Mouse (Mus musculus): ENCODE data around the gene Kctd6.
A peak's percentile ranks its signal among the peaks of the same experiment; 100 is the strongest.

The Kctd6 gene

DNA sequence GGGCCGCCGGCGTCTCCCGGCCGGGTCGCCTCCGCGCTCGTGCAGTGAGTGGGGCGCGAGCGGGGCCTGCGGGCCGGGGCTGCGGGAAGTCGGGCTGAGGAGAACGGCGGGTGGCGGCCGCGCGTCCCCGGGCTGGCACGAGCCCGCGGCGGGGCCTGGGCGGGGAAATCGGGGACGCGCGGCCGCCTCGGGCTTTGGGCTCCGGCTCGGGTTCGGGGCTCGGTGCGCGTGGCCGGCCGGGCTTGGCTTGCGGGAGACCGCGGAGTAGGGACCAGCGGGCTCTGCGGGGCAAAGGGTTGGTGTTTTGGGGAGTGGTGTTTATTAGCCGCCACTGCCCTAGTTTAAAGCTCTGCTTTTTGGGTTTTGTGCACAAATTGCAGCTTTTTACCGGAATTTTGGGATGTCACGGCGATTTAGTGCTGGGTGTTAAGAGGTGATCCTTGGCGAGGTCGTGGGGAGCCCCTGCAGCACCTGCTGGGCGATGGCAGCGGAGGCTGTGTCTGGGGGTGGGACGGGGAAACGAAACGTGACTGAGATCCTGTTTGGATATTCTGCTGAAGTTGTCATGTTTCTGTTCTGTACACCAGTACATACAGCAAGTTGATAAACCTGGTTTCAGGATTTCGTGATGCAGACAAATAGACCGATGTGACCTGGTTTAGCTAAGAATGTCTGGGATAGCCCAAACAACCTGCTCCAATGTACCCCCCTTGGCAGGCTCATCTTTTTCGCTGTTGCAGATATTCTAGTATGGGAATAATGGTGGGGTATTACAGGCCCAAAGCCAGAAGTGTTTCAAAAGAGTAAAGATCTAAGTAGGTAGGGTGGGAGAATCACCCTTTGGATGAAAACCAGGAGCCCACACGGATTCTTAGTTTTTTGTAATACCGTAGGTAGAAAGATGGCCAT is 613 bp downstream of the Kctd6 start:
- peak; percentile 67 to 71 for DNase-seq (ENCODE audit: low spot score in 2 of 2)

DNA sequence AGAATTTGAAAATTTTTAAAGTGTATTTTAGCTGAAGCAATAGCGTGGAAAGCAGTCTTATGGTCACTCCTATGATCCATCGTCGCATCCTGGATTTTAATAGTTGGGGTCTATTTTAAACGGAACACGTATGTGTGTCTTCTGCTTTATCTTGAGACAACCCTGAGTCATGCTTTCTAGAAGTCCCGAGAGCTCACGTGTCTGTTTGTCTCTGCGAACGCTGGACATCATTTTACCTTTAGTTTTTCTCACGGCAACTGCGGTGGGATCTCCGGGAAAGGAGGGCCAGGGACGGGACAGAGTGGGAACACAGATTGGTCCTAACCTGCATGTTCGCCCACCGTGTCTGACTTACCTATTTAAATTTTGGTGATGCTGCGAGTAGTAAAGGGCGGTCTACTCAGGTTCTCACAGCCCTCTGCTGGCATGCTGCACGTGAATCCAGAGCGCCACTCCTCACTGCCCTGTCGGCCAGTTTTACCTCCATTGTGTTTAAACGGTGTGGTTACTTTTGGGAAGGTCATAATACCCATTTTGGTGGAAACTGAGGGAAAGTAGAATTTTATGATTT is 1.4 kb downstream of the Kctd6 start:
- DNase-seq (ENCODE audit: low spot score in 2 of 2): peak; percentile 33 to 35

DNA sequence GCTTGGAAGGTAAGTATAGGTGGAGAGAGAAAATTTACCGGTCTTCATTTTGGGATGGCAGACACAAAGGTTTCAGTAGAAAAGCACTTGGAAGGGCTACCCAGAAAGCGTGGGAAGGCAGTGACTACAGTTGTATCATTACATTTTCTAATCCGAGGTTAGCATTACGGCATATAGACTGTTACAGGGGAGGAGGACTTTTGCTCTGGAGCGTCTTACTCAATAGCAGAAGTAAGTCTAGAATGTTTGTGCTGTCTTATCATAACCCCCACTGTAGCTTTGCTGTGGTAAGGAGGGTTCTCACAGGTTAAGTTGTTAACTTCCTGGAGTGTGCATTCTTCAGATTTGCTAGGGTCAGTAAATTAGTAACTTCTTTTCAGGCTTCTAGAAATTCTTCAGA is 2.2 kb downstream of the Kctd6 start:
- DNase-seq (ENCODE audit: low spot score in 2 of 2): no peak

DNA sequence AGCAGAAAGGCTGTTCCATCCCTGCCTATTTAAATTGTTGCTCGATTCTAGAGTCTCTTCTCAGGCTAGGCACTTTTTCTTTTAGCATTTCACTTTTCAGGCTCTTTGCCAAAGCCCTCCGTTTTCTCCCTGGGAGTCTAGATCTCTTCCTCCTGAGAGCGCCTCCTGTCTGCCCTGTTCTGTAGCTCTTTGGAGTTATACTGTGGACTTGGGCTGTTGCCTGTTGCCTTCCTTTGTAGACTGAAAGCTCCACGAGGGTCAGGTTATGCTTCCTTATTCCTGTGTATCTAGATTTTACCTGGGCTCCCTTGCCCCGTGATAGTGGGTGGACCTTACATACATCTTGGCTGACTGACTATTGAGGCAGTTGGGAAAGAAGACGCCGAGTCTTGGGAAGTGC is 4.3 kb downstream of the Kctd6 start:
- DNase-seq (ENCODE audit: low spot score in 2 of 2): no peak

- DNase-seq (ENCODE audit: low spot score in 2 of 2): peak in 1 of 2 experiments; percentile 28
Observed at GRCm38 (mm10) chr14:8218730-8219380, 4.9 kb downstream of the Kctd6 start.

DNA sequence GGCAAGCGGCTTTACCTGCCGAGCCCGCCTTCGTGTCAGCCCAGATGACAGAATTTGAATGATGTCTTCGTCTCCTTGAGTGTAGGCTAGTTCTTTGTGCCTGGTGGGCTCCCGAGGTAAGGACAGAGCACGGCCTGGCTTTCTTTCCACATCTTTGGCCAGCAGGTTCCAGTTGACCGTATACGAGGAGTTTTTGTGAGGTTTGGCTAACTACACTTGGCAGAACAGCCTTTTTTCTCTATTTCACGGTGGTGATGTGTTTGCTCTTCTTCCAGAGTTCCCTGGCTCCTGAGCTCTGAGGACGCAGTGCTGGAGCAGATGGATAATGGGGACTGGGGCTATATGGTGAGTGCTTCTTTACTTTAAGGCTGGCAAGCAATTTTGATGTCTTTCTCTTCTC is 5.9 kb downstream of the Kctd6 start:
- DNase-seq (ENCODE audit: low spot score in 2 of 2): no peak

DNA sequence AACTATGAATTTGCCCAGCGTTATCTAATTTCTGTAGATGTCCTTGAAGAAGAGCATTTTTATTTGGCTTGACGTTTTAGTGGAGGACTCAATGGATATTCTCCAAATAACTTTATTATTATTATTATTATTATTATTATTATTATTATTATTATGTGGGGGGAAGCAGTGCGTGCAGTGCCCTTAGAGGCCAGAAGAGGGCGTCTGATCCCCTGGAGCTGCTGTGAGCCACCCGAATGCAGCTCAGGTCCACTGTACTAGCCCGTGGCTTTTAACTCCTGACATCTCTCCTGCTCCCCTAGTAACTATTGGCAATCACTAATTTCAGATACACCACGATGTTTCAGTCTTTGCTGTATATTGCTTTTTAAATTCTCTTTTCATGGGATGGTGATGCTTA is 6.4 kb downstream of the Kctd6 start:
- DNase-seq (ENCODE audit: low spot score in 2 of 2): no peak

- no peak for DNase-seq (ENCODE audit: low spot score in 2 of 2)
Observed at GRCm38 (mm10) chr14:8220912-8221311, 7.0 kb downstream of the Kctd6 start.

DNA sequence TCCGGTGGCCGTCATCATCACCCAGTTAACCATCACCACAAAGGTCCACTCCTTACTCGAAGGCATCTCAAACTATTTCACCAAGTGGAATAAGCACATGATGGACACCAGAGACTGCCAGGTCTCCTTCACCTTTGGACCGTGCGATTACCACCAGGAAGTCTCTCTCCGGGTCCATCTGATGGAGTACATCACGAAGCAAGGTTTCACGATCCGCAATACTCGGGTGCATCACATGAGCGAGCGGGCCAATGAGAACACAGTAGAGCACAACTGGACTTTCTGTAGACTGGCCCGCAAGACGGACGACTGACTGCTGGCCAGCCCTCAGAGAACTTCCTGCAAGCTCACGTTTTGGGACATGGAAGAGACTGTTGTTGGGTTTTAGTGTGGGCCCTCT is 8.6 kb downstream of the Kctd6 start:
- no peak for DNase-seq (ENCODE audit: low spot score in 2 of 2)

DNA sequence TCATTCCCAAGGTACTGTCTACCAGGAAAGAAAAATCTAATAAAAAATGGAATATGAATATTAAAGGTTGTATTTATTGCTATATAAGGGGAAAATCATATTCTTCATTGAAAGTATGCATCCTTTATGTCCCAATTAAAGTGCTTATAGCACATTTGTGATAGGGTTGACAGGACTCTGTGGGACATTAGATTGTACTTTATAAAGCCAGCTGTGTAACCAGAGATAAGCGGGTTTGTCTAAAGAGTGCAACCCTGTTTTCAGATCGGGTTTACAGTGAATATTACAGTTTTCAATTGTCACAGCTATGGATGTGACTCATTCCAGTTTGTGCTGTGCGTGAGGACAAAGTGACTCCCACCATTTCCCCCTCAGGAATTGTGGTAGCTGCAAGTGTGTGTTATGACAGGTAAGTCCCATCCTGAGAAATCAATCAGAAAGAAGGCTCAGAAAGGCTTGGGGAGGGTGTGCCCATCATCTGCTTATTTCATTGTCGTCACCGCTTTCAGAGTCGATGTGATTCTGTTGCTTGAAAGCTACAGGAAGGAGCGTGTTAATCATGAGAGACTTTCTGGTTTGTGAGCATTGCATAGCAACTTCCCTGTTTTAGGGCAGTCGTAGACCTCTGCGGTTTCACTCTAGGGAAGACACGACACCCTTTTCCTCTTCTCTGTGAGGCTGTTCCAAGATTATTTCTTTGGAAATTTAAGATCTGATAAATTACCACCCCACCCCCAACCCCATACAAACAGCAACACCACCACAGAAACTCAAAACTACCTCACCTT is 9.8 kb downstream of the Kctd6 start:
- DNase-seq (ENCODE audit: low spot score in 2 of 2): no peak

- DNase-seq (ENCODE audit: low spot score in 2 of 2): no peak
Observed at GRCm38 (mm10) chr14:8224805-8225204, 10.9 kb downstream of the Kctd6 start.

DNA sequence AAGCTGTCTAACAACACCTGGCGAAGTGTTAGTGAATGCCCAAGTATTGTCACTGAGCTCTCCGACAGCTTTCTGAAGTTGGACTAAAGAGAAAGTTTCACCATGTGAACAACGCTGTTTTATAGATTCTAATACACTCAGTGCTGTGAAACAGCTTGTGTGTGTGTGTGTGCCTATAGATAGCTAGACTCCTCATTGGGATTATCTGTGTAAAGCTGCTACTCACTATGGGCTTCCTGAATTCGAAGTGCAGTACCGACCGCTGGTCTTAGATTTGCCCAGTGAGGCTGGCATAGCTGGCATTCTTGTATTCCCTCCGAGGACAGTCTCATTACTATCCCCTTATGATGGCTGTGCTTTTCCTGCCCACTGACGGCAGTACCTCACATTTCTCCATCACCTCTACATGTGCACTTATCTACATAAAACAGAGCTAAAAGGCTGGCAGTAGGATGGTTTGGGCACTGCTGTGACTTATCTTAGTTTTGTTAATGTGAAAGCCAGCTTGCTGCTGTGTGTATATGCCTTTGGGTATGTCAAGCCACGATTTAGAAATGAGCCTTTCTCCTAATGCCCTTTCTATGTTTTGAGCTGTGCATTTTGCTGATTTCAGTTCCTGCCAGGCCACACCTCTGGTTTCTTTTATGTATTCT is 15.6 kb downstream of the Kctd6 start:
- DNase-seq (ENCODE audit: low spot score in 2 of 2): no peak

GRCm38 (mm10) chr14:8232155-8232910 is 18.4 kb downstream of the Kctd6 start:
- DNase-seq (ENCODE audit: low spot score in 2 of 2): no peak

DNA sequence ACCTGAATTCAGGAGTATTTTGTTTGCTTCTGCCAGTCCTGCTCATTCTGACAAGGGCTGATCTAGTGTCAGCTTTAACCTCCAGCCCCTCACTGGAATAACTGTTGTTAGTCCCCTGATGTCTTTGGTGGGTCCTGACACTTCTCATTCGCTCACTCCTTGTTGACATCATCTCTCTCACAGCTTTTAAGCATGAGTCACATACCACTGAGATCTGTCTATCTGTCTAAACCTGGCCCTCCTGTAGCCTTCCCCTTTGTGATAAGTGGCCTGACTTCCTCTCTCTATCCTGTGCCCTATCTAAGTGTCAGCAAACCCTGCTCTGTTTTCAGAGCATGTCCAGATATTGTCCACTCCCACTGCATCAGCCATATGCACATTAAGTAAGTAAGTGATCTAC is 19.3 kb downstream of the Kctd6 start:
- DNase-seq (ENCODE audit: low spot score in 2 of 2): no peak

GRCm38 (mm10) chr14:8241816-8242215 is 27.9 kb downstream of the Kctd6 start:
- no peak for DNase-seq (ENCODE audit: low spot score in 2 of 2)

DNA sequence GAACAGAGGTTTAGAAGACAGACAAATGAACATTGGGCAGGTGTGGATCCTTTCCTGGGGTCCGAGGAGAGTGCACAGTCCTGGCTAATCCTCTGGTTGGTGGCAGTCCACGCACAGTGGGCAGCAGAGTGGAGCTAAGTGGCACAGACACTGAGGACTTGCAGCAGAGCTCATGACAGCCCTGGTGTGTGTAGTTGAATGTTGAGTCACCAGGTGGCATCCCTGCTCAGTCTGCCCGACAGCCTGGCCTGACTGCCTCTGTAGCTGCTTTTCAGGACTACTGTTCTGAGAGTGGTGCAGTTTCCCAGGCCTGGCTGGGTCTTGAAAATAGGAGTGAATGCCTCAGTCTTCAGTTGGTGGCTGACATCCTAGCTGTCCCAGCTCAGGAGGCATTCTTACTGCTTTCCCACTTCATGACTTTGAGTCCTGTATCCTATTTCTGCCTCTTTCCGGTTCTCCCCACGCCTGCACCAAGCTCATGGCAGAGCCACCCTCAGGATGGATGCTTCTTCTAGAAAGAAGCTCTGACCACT is 28.5 kb downstream of the Kctd6 start:
- DNase-seq (ENCODE audit: low spot score in 2 of 2): peak; percentile 55 to 59

GRCm38 (mm10) chr14:8243136-8243888 is 29.4 kb downstream of the Kctd6 start:
- no peak for DNase-seq (ENCODE audit: low spot score in 2 of 2)

DNA sequence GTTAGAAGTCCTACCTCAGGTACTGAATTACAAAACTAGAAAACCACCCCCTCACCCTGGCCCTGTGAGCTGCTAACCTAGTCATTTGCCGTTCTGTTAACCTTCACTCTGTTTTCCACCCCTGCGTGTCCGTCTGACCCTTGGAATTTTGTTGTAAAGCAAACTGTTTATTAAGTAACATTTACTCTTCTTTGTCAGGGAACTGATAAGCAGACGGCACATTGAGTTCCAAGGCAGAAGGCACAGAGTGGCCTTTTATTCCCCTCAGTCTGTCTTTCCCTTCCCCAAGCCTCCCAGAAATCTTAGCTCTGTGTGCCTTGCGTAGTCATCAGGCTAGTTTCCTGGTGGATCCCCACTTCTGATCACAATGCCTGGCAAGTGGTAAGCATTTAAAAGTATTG is 30.3 kb downstream of the Kctd6 start:
- no peak for DNase-seq (ENCODE audit: low spot score in 2 of 2)

DNA sequence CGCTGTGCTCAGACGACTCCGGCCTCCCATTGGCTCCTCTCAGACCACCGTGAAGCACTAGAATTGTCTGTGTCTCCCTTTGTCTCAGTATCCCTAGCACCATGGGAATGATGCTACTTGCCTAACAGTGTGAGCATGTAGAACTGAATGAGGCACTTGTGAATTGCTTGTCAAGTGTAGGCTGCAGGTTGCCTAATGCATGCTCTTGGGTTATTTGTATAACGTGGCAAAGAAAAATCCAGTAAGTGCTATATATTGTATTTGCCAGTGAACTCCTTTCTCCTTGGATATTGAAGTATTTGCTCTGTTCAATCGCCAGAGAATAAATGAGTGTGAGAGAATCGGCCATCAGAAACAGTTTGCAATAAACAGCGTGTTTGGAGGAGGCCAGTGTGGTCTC is 32.9 kb downstream of the Kctd6 start:
- no peak for DNase-seq (ENCODE audit: low spot score in 2 of 2)

DNA sequence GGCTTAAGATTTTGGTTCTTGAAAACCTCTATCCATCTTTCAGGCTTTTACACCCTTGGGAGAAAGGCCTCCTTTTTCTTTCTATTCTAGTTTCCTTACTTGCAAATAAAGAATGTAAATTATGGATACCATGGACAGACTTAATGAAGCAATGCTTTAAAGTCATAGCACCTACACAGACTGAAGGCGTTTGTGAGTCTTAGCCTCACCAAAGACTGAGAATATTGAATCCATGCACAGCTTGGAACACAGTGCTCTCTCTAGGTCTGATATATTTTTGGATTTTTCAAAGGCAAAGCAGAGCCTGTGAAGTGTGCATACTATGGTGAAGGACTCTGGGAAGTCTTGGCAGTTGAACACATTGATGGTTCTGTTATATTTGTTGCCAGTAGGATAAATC is 35.3 kb downstream of the Kctd6 start:
- no peak for DNase-seq (ENCODE audit: low spot score in 2 of 2)

Measured in right cerebral cortex, adult 2 months (tissue).